Mouse (Mus musculus) C2C12 (cell line): ENCODE results near the gene Slc7a11.

ENCODE experiments used
- CTCF ChIP-seq: IDR thresholded peaks from one replicate; pipeline ENCODE4 v1.5.1; 2011; ENCODE audit not compliant: control insufficient read depth, insufficient read depth, insufficient read length
- MAX ChIP-seq: IDR thresholded peaks from one replicate; pipeline ENCODE4 v1.6.1; 2011; ENCODE audit warnings: mild to moderate bottlenecking, control low read depth

- TF ChIP-seq CTCF (no peak), MAX (no peak)
Measured at GRCm38 (mm10) chr3:50324524-50324923, 118.9 kb downstream of the Slc7a11 start.
